Mouse (Mus musculus) heart, postnatal 10 days (tissue): Measurements from ENCODE around the gene Notum. TPM values are rescaled to one million over a fixed set of nuclear protein-coding genes. Genes with fewer than 3 reads are reported as not detected.
A peak's percentile ranks its signal among the peaks of the same experiment; 100 is the strongest.

ENCODE experiments used
- DNase-seq, 2 experiments: peaks; one replicate each; pipeline ENCODE4 v3.0.0; 2021
- intact Hi-C: fragments of 180-260 bp; cut with DNase I; formaldehyde crosslinking; loops from one replicate; pipeline ENCODE4 v1.15.1; 2025
- total RNA-seq, 2 experiments: library from RNA; stranded (reverse); gene quantifications; 2 replicates each; pipeline ENCODE4 v1.2.3; 2021

The Notum gene
- total RNA-seq, 2 experiments from 2014 or later, result 0.12 TPM; not detected in 1

DNA sequence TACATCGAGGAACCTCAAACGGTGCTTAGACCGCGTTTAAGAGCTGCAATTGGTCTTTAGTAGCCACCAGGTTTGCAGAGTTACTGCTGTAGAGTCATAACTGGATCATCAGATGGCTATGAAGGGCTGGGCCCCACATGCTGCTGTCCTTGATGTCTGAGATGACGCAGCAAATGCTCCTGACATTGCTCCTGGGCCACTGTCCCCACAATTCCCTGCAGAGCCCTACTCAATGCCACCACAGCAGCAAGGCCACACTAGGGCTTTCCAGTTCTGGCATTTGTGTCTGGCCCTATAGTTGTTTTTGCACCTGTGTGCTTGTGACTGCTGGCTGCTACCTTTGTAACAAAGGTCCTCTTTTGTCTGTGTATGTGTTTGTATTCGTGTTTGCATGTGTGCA, 38.2 kb downstream of the Notum start:
- no peak for DNase-seq
- intact Hi-C loops, result no loop called here

GRCm38 (mm10) chr11:120620195-120620594, 40.8 kb downstream of the Notum start:
- DNase-seq, result no peak
- intact Hi-C loops, result no loop called here

GRCm38 (mm10) chr11:120618619-120619535, 42.1 kb downstream of the Notum start:
- no peak for DNase-seq
- intact Hi-C loops, result no loop called here

GRCm38 (mm10) chr11:120617519-120618112, 43.4 kb downstream of the Notum start, which contains the start of gene Pcyt2:
Gene Pcyt2 (minus strand): TSS chr11:120617936.
- intact Hi-C loops, result no loop called here
- DNase-seq, result peak; percentile 91 to 92

- DNase-seq, result no peak
These were observed 44.2 kb downstream of the Notum start for GRCm38 (mm10) chr11:120616617-120617294.

DNA sequence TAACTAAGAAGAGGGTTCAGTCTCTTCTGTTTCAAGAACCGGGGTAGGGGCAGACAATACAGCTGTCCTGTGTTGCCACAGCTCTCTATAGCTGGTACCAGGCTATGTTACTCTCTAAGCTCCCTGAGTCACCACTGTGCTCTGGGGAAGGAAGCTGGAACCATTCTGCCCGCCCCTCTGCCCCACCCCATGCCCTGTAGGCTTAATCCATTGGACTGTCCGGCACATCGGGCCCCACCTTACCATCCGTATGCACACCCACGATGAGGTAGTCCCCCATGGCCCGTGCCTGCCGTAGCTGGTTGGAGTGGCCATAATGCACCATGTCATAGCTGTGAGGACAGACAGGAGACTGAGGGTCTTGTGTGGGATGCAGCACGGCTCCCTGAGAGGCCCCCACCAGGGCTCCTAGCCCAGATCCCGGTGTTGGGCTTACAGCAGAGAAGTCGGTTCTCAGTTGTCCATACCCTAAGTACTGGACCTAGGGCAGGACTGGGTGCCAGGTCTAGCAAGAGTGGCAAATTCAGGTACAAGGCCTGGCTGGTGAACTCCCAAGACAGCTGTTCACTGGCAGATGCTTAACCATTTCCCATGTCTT, 45.3 kb downstream of the Notum start:
- no peak for DNase-seq
- intact Hi-C loops, result no loop called here

More at GRCm38 (mm10) chr11:120616617-120617294, 44.2 kb downstream of the Notum start:
- intact Hi-C loops, result no loop called here

GRCm38 (mm10) chr11:120615167-120615566, 45.8 kb downstream of the Notum start:
- intact Hi-C loops, result no loop called here
- DNase-seq, result no peak

DNA sequence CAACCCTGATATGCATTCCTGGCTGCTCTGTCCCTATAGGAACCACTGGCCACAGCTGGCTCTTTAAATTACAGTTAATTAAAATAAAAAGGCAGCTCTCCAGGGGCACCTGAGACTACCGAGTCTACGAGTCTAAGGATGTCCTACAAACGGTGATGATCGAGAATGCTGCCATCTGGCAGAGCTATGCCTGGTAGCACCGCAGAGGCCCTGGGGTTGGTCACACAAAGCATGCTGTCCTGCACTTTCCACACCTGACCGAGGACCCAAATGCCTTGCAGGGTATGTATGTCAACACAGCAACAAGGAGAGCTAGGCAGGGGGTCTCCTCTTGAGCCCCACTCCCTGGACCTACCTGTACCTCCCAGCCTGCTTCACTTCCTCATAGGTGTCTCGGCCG, 47.0 kb downstream of the Notum start:
- intact Hi-C loops, result loop anchor here (2.0 to 5.0 kb wide), 3 partner anchors 33 to 122 kb away; partner anchors contain the start of genes Arhgdia and Slc25a10
- DNase-seq, result no peak

DNA sequence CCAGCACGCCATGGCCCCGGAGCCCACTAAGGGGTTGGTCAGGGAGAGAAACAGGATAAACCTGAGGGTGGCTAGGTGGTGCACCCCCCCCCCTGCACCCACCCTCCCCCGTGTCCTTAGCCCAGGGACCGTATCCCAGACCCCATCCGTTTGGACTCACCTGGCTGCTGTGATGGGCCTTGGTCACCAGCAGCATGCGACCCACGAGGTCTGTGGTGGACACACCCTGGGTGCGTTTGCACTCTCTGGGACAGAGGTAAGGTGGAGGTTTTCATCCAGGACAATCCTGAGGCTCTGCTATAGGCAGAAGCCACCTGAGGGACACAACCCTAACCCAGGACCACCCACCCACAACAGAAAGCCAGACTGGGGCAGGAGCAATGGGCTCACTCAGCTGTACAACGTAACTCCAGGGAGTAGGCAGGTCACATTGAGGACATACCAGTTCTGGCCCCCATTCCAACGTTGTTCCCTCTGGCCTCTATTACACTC, 47.4 kb downstream of the Notum start:
- intact Hi-C loops, result loop anchor here (2.0 to 5.0 kb wide), 3 partner anchors 33 to 121 kb away; partner anchors contain the start of genes Arhgdia and Slc25a10
- no peak for DNase-seq

- peak; percentile 82 to 87 for DNase-seq
- intact Hi-C loops, result loop anchor here (2.0 to 5.0 kb wide), 3 partner anchors 32 to 120 kb away; partner anchors contain the start of genes Arhgdia and Slc25a10
These were observed 48.2 kb downstream of the Notum start for GRCm38 (mm10) chr11:120612763-120613162.

- no peak for DNase-seq
- intact Hi-C loops, result loop anchor here (5.0 kb wide), 1 partner anchor 118 kb away; the partner anchor contains the start of gene Slc25a10
These were observed 50.4 kb downstream of the Notum start for GRCm38 (mm10) chr11:120610477-120611046.

GRCm38 (mm10) chr11:120609250-120609649, 51.7 kb downstream of the Notum start:
- DNase-seq, result peak in 1 of 2 experiments; percentile 32
- intact Hi-C loops, result no loop called here

DNA sequence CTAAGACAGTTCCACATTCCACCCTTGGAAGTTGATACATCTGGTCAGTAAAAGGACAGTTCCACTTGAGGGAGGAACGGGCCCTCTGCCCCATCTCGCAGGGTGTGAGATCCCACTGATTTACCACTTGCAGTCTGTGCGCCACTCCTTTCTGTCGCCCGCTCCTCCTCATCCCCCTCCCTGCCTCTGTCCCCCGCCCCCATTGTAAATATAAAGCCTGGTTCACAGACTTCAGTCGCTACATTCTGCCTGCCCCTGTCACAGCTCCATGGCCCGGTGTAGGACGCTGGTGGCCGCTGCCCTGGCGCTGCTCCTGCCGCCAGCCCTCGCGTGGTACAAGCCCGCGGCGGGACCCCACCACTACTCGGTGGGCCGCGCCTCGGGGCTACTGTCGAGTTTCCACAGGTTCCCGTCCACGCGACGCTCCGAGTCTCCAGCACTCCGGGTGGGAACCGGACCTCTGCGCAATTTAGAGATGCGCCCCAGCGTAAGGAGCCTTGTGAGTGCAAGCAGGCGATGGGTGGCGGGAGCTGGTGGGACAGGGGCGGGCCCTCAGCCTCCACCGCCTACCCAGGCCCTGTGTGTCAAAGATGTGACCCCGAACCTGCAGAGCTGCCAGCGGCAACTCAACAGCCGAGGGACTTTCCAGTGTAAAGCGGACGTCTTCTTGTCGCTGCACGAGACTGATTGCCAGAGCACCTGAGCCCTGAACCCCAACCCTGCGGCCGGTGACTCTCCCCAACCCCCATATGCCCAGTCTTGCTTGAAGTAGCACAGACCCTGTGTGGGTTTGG, 52.5 kb downstream of the Notum start, which contains the start of gene Npb:
Gene Npb (plus strand): TSS at position 237 of the 794 bp plus-strand sequence.
- DNase-seq, result no peak
- intact Hi-C loops, result no loop called here

DNA sequence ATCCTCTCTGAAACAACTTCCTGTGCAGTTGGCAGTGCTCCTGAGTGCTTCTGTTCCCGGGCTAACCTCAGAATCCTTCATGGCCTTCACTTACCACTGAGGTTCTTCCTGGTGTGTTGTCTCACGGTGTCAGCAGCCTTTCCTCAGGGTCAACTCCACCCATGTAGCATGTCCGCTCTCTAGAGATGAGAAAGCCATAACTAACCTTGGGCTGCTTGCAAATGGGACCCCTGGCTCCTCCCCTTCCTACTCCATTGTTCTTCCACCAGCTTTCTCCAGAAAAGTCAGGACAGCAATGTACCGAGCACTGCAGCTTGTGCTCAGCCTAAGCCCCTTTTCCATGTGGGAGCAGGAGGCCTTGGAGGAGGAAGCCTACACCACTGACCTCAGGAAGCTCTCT, 54.2 kb downstream of the Notum start:
- DNase-seq, result no peak
- intact Hi-C loops, result no loop called here

DNA sequence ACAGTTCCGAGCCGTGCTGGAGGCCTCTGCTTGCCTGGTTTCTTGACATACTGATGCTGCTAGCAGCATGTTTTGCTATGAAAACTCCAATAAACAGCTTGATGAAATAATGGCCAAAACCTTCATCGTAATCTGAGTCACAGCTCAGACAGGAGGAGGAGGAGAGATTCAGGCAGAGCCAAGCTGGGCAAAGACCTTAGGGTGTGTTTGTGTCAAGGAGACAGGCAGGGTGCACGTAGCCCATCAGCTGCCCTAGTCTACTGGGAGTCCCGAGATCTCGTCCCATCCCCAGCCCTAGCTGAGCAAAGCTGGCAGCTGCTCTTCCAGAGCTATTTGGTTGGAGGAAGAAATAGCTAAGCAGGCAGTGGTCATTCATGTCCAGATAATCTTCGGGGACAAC, 55.3 kb downstream of the Notum start:
- intact Hi-C loops, result no loop called here
- no peak for DNase-seq
